Mouse (Mus musculus) thymus, postnatal 10 days (tissue): Measurements from ENCODE around the gene Taf13.
A peak's percentile ranks its signal among the peaks of the same experiment; 100 is the strongest.
"Not testable (repeated sequence)": the region's sequence is repeated elsewhere in the genome, so short reads cannot be mapped to it uniquely, and the experiment has no call there.

Experiments used
- DNase-seq, 2 experiments: peaks; one replicate each; pipeline ENCODE4 v3.0.0; 2021; ENCODE audit warnings: low spot score in 2 of 2

The Taf13 gene

GRCm38 (mm10) chr3:108571443-108572294, at the start of gene Taf13:
Gene Taf13, plus strand, starts transcription at chr3:108571698.
- peak; percentile 94 to 97 for DNase-seq

- no peak for DNase-seq
Measured at GRCm38 (mm10) chr3:108523415-108523814, 48.1 kb upstream of the Taf13 start.

DNA sequence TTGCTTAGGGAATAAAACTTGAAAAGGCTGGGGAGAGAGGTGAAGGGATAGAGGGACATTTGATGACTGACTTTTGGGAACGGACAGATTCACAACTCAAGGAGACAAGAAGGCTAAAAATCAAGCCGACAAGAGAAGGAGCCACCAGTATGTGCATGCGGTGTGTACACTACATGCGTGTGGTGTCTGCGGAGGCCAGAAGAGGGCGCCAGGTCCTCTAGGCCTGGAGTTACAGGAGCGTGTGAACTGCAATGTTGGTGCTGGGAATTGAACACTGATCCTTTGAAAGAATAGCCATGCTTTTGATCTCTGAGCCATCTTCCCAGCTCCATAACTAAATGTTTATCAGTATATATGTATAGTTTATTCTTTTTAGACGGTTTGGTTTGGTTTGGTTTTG, 43.0 kb upstream of the Taf13 start:
- DNase-seq = no peak

GRCm38 (mm10) chr3:108533114-108533885, 38.2 kb upstream of the Taf13 start:
- no peak for DNase-seq

GRCm38 (mm10) chr3:108533951-108534350, 37.5 kb upstream of the Taf13 start, which contains the start of gene 1700013F07Rik:
Gene 1700013F07Rik, plus strand, starts transcription at chr3:108534150.
- DNase-seq = no peak

- DNase-seq = no peak
Measured at GRCm38 (mm10) chr3:108535896-108536516, 35.5 kb upstream of the Taf13 start.

DNA sequence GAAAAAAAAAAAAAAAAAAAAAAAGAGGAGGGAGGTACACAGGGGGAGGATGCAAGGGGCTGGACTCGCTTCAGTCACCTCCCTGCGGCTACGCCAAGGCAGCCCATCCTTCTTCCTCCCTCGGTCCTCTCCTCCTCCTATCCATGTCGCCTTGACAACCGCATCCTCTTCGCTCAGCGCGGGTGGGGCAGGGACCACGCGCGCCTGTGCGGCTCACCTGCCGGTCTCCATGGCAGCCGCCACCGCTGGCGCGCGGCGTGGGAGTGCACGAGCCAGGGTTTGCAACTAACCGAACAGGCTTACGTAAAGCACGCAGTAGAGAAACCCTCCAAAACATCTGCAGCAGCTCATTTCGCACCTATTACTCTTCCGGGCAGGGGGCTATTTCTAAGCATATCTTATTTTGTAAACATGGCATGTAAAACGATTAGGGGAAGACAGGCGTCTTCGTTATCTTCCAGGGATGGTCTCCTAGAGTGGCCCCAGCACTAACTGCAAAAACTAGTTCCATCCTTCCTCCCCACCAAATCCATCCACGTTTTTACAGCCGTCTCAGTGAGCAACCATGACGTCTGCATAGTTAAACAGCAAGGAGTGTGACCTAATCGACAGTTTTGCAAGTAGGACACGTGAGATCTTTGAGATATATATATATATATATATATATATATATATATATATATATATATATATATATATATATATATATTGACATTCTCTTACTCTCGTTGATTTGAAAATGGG, 34.8 kb upstream of the Taf13 start, which contains the start of gene 5330417C22Rik:
5330417C22Rik (minus strand) TSS at position 20 of the 744 bp plus-strand sequence.
- peak; percentile 29 to 30 for DNase-seq

DNA sequence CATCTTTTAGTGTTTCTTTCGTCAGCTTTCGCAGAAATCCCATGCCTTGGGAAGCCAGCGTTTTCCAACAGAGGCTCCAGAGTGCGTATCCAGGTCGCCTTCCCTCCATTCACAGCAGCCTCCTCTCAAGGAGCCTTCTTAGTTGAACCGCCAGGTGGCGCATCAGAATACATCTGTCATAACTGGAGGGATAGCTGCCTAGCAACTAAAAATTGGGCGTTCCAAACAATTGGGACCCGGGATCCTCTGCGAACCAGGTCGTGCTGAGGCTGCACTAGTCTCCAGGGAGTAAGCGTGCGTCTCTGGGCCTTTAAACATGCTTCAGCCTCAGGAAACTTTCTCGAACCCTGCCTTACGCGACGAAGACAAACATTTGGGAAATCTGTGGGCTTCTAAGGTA, 34.2 kb upstream of the Taf13 start:
- peak; percentile 54 to 73 for DNase-seq

DNA sequence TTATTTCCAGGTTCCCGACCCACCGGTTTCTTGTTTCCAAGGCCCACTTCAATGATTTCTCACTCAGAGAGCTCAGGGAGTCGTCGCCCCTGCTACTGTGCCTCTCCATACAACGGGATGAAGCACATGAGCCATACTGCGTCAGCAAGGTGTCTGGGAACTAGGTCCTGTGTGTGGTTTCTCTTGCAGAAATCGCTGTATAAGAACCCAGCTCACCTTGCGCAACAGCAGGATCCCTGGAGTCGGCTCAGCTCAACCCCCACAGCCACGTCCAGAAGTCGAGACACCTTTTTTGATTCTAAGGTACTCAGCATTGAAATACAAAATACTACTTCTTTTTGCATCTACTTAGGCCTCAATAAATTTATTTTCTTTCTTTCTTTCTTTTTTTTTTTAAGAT, 29.2 kb upstream of the Taf13 start:
- DNase-seq = no peak

DNA sequence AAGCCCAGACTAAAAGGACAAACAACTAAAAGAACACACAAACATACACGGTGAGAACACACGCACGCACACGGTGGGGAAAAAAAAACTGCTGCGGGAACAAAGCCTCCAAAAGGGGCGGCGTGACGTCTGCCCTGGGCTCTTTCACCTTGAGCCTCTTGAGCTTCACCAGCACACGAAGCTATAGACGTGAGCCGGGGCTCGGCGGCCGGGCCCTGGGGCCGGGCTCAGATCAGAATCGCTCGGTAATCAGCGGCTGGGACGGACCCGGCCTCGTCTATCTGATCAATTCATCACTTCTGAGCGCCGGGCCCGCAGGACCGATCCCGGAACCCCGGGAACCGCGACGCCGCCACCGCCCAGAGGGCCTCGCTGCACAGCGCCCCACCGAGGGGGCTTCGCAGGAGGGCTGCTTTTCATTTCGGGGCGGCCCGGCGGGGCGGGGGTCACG, 17.4 kb upstream of the Taf13 start:
- no peak for DNase-seq

GRCm38 (mm10) chr3:108554587-108555312, 16.7 kb upstream of the Taf13 start:
- DNase-seq = peak; percentile 92 to 96

DNA sequence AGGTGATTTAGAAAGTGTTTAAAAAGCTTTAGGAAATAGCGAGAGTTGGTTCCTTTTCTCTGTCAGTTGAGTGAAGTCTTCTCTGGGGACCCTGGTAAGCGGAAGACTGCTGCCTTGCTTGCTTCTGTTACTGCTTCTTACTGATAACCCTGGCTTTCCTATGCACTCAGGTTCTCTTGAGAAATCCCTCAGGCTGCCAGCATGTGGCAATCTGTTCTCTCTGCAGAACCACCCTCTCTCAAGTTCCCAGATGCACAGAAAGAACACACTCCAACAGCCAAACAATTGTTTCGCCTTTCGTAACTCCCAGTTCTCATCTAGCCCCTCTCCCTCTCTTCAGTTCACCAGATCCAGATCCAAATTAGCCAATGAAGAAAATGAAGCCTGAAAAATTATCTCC, 13.6 kb upstream of the Taf13 start:
- no peak for DNase-seq

DNA sequence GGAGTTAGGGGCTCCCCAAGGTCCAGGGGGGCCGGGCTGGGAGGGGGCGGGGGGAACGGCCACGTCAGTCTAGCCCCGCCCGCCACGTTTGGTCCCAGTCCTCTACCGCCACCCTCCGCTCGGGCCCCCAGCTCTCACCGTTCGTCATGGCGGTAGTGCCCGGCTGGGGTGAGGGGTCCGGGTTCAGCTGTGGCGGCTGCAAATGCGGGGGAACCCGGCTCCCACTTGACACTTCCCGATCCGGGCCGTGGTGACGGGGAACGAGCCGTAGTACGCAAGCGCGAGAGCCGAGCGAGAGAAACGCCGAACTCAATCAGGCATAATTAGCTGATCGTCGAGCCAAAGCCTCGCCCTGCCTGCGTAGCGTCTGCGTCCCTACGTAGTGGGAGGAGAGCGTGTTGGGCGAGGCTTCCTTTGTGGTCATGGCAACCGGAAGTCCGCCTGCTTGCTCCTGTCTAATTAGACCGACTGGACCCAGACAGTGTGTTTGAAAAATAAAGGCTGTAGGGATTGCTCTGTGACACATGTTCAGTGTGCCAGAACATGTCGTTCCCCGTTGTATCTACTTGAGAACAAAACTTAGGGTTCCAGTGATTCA, 9.3 kb upstream of the Taf13 start, which contains the start of gene Tmem167b:
Tmem167b (minus strand) TSS at position 334 of the 598 bp plus-strand sequence.
- DNase-seq = peak; percentile 94

DNA sequence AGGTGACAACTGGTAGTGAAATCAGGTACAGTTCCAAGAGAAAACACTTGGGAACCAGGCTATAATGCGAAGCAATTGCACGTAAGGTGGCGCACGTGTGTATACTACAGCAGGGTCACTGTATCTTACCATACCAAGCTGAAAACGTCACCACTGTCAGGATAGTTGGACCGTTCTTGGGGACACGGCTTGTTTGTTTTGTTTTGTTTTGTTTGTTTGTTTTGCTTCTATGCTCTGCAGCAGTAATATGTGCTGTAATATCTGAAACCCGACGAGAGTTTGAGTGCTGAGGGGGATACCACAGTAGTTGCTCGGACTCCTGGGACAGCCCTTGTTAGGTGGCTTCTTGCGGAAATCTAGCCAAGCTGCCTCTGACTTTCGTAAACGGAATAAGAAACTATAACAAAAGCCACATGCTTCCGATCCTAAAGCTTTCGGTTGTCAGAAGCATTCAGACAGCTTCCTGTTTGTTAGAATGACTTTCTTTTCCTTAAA, 8.7 kb upstream of the Taf13 start:
- DNase-seq = peak; percentile 28 to 31

DNA sequence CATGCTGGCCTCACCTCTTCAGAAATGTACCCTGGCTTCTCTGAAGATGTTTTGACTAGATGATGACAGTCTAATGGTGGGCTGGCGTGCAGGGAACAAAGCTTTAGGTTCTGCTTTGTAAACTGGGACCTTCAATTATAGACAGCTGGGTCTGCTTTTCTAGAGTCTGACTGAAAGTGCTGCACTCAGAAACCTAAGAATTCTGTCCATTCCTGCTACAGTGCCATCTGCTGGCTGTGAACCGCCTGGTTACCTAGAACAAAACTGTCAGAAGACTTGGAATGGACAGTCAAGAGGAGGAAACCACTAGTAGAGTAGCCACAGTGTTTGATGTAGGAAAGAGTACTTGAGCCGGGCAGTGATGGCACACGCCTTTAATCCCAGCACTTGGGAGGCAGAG, 8.2 kb upstream of the Taf13 start:
- DNase-seq = peak; percentile 69 to 80

DNA sequence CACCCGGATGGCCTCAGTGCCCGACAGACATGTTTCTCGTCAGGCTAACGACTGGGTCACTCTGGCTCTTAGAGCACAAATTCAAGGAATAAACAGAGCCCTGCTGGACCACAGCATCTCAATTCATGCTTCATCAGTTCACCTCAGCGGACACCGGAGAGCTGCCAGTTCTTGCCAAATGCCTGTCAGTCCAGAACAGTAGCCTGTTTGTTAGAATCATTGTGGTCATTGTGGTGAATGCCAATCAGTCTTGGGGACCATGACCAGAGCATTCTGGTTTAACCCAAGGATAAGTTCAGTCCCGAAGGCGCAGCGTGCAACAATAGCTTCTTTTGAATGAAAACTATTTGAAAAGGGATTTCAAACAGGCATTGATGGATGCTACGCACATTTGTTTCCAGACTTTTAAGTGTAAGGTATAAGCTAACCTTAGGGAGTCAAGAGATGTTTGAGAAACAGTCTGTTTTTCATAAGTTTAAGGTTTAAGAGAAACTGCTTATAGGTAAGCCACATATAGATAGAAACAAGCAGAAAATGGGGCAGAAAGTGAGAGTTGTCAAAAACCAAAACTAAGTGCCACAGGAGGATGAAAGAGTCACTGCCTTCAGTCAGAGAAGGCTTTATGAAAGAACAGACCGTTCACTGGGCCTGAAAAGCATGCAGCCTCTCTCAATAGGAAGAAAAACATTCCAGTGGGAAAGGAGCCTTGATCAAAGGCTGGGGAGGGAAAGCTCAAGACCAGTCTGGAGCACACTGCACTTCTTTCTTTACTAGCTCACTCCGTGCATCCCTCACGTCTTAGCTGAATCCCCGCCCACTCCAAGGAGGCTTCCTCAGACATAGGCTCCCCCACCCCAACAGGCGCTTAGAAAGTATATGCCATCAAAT, 3.3 kb upstream of the Taf13 start:
- no peak for DNase-seq

DNA sequence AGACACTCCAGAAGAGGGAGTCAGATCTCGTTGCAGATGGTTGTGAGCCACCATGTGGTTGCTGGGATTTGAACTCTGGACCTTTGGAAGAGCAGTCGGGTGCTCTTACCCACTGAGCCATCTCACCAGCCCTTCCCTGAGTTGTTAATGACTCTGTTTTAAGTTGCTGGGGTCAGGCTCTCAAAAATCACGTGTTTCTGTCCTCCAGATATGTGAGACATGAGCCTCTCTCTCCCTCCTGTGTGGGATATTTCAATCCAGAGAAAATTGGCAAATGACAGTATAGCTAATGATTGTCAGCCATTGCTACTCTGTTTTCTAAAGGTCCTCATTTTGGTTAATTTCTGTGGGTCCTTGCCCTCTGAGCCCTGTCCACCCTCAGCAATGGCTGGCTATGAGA, 1.9 kb upstream of the Taf13 start:
- not testable (repeated sequence) for DNase-seq

- no peak for DNase-seq
Measured at GRCm38 (mm10) chr3:108570813-108571212, 685 bp upstream of the Taf13 start.
